Mouse (Mus musculus): ENCODE results near the gene Nkain4. TPM values are rescaled to one million over a fixed set of nuclear protein-coding genes. Genes with fewer than 3 reads are reported as not detected.

Gene Nkain4
- polyA plus RNA-seq, 1 experiment from 2014 or later, result 53.7 TPM

DNA sequence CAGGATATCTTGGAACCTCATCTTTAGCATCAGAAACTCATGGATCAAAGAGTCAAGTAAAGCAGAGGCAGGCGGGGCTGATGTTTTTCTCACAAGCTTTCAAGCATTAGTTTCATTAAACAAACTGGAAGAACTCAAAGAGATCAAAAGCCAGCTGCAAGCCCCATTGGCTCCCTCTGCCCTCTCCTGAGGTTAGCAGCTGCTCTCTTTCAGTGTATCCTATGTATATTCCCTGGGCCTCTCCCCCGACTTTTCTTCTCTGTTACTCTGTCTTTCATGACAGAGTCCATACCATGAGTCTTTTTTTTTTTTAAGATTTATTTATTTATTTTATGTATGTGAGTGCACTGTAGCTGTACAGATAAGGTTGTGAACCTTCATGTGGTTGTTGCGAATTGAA, 5.7 kb upstream of the Nkain4 start:
- Histone ChIP-seq H3K36me3 (ENCODE audit: control insufficient read depth, insufficient read depth, low read length) (no peaks in the 10 kb centered on the region), H3K9ac (ENCODE audit: low read length) (no peak overlapping the region), H3K4me3 (replicated peaks; ENCODE audit: low read length) (no peak overlapping the region), H3K27ac (ENCODE audit: low read length) (no peak overlapping the region), H3K4me1 (ENCODE audit: control insufficient read depth, insufficient read depth, low read length) (peaks cover 19% of the 10 kb centered on the region), H3K4me2 (ENCODE audit: low read depth, low read length) (no peak overlapping the region), H3K9me3 (replicated peaks; ENCODE audit: control insufficient read depth, low read length) (no peaks in the 10 kb centered on the region), H3K27me3 (ENCODE audit: control insufficient read depth, insufficient read depth, low read length) (no peaks in the 10 kb centered on the region)
- 39% methylated on average over 3 of the region's 3 CpGs for WGBS
- ATAC-seq (ENCODE audit: insufficient read depth, low FRiP score), result no peak

- no peaks in the 10 kb centered on the region for H3K9me3 ChIP-seq (replicated peaks; ENCODE audit: control insufficient read depth, low read length)
- no peak overlapping the region for H3K4me3 ChIP-seq (replicated peaks; ENCODE audit: low read length)
- WGBS, result 57% methylated on average over 7 of the region's 7 CpGs
- no peak overlapping the region for H3K9ac ChIP-seq (ENCODE audit: low read length)
- ATAC-seq (ENCODE audit: insufficient read depth, low FRiP score), result no peak
- H3K4me1 ChIP-seq (ENCODE audit: control insufficient read depth, insufficient read depth, low read length), result peaks cover 24% of the 10 kb centered on the region
- H3K27ac ChIP-seq (ENCODE audit: low read length), result peak overlapping the region; percentile 33; the same call in 1 of the 2 replicates
- H3K4me2 ChIP-seq (ENCODE audit: low read depth, low read length), result no peak overlapping the region
- no peaks in the 10 kb centered on the region for H3K27me3 ChIP-seq (ENCODE audit: control insufficient read depth, insufficient read depth, low read length)
- no peaks in the 10 kb centered on the region for H3K36me3 ChIP-seq (ENCODE audit: control insufficient read depth, insufficient read depth, low read length)
These were observed 5.1 kb upstream of the Nkain4 start for GRCm38 (mm10) chr2:180959605-180960004.

- Histone ChIP-seq H3K9me3 (replicated peaks; ENCODE audit: control insufficient read depth, low read length) (no peaks in the 10 kb centered on the region), H3K4me1 (ENCODE audit: control insufficient read depth, insufficient read depth, low read length) (peaks cover 29% of the 10 kb centered on the region; the same call in 1 of the 2 replicates), H3K4me2 (ENCODE audit: low read depth, low read length) (peak overlapping the region; percentile 83), H3K36me3 (ENCODE audit: control insufficient read depth, insufficient read depth, low read length) (no peaks in the 10 kb centered on the region), H3K9ac (ENCODE audit: low read length) (peak overlapping the region; percentile 76), H3K27ac (ENCODE audit: low read length) (peak overlapping the region; percentile 82), H3K27me3 (ENCODE audit: control insufficient read depth, insufficient read depth, low read length) (no peaks in the 10 kb centered on the region), H3K4me3 (replicated peaks; ENCODE audit: low read length) (peak overlapping the region; percentile 65)
- WGBS, result 25% methylated on average over 2 of the region's 2 CpGs
- ATAC-seq (ENCODE audit: insufficient read depth, low FRiP score), result no peak
These were observed 861 bp downstream of the Nkain4 start for GRCm38 (mm10) chr2:180953638-180954037.

DNA sequence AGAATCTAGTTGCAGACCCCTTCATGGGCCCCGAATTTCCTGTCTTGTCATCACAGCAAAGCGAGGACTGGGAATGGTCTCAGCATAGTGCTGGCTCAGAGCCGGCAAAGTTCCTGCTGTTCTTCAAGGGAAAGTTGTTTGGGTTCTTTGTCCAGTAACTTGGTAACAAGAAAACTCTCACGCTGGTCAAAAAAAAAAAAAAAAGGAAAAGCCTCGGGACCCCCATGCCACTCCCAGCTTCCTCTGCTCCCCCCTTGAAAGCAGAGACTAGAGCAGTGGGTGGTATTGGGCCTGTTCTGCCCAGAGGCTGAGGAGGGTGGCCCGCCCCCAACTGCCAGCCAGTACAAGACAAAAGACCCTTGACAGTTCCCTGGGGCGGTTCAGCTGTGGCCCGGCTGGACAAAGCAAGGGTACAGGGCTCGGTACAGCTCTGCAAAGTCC, 1.7 kb downstream of the Nkain4 start:
- H3K9me3 ChIP-seq (replicated peaks; ENCODE audit: control insufficient read depth, low read length), result no peaks in the 10 kb centered on the region
- H3K4me2 ChIP-seq (ENCODE audit: low read depth, low read length), result peak overlapping the region; percentile 83
- no peak for ATAC-seq (ENCODE audit: insufficient read depth, low FRiP score)
- no peaks in the 10 kb centered on the region for H3K36me3 ChIP-seq (ENCODE audit: control insufficient read depth, insufficient read depth, low read length)
- H3K27ac ChIP-seq (ENCODE audit: low read length), result peak overlapping the region; percentile 82
- peak overlapping the region; percentile 76 for H3K9ac ChIP-seq (ENCODE audit: low read length)
- H3K4me3 ChIP-seq (replicated peaks; ENCODE audit: low read length), result peak overlapping the region; percentile 65
- H3K4me1 ChIP-seq (ENCODE audit: control insufficient read depth, insufficient read depth, low read length), result peaks cover 29% of the 10 kb centered on the region; the same call in 1 of the 2 replicates
- WGBS, result 22% methylated on average over 9 of the region's 9 CpGs
- no peaks in the 10 kb centered on the region for H3K27me3 ChIP-seq (ENCODE audit: control insufficient read depth, insufficient read depth, low read length)

GRCm38 (mm10) chr2:180949947-180950346, 4.6 kb downstream of the Nkain4 start:
- 42% methylated on average over 1 of the region's 1 CpGs for WGBS
- Histone ChIP-seq H3K4me3 (replicated peaks; ENCODE audit: low read length) (no peak overlapping the region), H3K27me3 (ENCODE audit: control insufficient read depth, insufficient read depth, low read length) (no peaks in the 10 kb centered on the region), H3K4me2 (ENCODE audit: low read depth, low read length) (no peak overlapping the region), H3K4me1 (ENCODE audit: control insufficient read depth, insufficient read depth, low read length) (peaks cover 27% of the 10 kb centered on the region; the same call in 1 of the 2 replicates), H3K9ac (ENCODE audit: low read length) (no peak overlapping the region), H3K36me3 (ENCODE audit: control insufficient read depth, insufficient read depth, low read length) (no peaks in the 10 kb centered on the region), H3K9me3 (replicated peaks; ENCODE audit: control insufficient read depth, low read length) (no peaks in the 10 kb centered on the region), H3K27ac (ENCODE audit: low read length) (no peak overlapping the region)
- no peak for ATAC-seq (ENCODE audit: insufficient read depth, low FRiP score)

DNA sequence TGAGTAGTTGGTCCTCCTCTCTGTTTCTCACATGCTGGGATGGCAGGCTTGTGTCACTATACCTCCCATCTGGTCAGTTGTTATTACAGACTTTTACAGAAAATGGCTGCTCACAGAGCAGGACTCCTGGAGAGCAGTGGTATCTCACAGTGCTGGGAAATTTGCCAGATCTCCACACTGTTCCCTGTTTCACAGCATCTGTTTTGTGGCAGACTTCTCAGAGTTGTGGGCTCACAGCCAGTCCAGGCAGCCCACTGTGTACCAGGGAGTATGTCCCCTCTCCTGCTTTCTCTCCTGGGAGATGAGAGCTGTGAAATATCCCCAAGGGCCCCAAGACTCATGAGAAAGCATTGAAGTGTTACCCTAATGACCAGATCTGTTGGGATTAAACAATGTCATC, 12.6 kb downstream of the Nkain4 start:
- Histone ChIP-seq H3K4me3 (replicated peaks; ENCODE audit: low read length) (no peak overlapping the region), H3K36me3 (ENCODE audit: control insufficient read depth, insufficient read depth, low read length) (no peaks in the 10 kb centered on the region)

DNA sequence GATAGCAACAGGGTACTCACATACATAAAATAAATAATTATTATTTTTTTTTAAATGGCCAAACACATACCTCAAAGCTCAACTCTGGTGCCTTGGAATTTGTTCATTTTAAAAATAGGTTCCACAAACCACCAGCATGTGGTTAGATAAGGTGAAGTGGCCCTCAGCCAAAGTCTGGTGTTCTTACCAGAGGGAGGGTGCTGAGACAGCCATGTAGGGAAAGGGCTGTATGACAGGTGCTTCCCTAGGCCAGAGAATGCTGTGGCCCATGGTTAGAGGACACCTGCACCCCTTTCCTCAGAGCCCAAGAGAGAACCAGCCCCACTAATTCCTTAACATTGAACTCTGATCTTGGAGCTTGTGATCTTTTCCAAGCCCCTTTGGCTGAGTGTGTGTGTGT, 14.3 kb downstream of the Nkain4 start:
- Histone ChIP-seq H3K27me3 (ENCODE audit: control insufficient read depth, insufficient read depth, low read length) (no peaks in the 10 kb centered on the region), H3K4me1 (ENCODE audit: control insufficient read depth, insufficient read depth, low read length) (no peaks in the 10 kb centered on the region), H3K9ac (ENCODE audit: low read length) (no peak overlapping the region), H3K36me3 (ENCODE audit: control insufficient read depth, insufficient read depth, low read length) (no peaks in the 10 kb centered on the region), H3K27ac (ENCODE audit: low read length) (no peak overlapping the region), H3K9me3 (replicated peaks; ENCODE audit: control insufficient read depth, low read length) (no peaks in the 10 kb centered on the region), H3K4me3 (replicated peaks; ENCODE audit: low read length) (no peak overlapping the region), H3K4me2 (ENCODE audit: low read depth, low read length) (no peak overlapping the region)
- ATAC-seq (ENCODE audit: insufficient read depth, low FRiP score), result no peak

More for the DNA sequence above, 12.6 kb downstream of the Nkain4 start:
- no peak overlapping the region for H3K27ac ChIP-seq (ENCODE audit: low read length)
- ATAC-seq (ENCODE audit: insufficient read depth, low FRiP score), result no peak
- H3K9me3 ChIP-seq (replicated peaks; ENCODE audit: control insufficient read depth, low read length), result no peaks in the 10 kb centered on the region
- no peaks in the 10 kb centered on the region for H3K27me3 ChIP-seq (ENCODE audit: control insufficient read depth, insufficient read depth, low read length)
- H3K4me1 ChIP-seq (ENCODE audit: control insufficient read depth, insufficient read depth, low read length), result no peaks in the 10 kb centered on the region
- no peak overlapping the region for H3K9ac ChIP-seq (ENCODE audit: low read length)
- no peak overlapping the region for H3K4me2 ChIP-seq (ENCODE audit: low read depth, low read length)

DNA sequence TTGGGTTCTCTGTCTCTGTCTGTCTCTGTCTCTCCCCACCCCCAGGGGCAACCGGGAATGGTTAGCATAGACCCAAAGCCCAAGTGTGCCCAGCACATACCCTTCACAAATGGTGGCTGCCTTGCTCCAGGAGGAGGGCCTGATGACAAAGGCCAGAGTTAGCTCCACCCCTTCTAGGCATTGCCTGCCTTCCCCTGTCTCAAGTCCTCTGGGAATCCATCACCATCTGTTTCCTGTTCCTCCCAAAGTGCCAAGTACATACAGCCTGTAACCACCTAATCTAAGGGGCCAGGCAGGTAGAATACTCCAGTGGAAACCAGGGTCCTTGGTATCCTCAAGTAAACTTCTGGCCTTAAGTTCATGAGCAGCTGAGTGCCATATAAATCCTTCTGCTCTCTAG, 22.1 kb downstream of the Nkain4 start:
- H3K9me3 ChIP-seq (replicated peaks; ENCODE audit: control insufficient read depth, low read length), result no peaks in the 10 kb centered on the region
- no peaks in the 10 kb centered on the region for H3K4me1 ChIP-seq (ENCODE audit: control insufficient read depth, insufficient read depth, low read length)
- H3K9ac ChIP-seq (ENCODE audit: low read length), result no peak overlapping the region
- no peak overlapping the region for H3K4me2 ChIP-seq (ENCODE audit: low read depth, low read length)
- no peaks in the 10 kb centered on the region for H3K36me3 ChIP-seq (ENCODE audit: control insufficient read depth, insufficient read depth, low read length)
- no peak for ATAC-seq (ENCODE audit: insufficient read depth, low FRiP score)
- no peak overlapping the region for H3K27ac ChIP-seq (ENCODE audit: low read length)
- no peaks in the 10 kb centered on the region for H3K27me3 ChIP-seq (ENCODE audit: control insufficient read depth, insufficient read depth, low read length)
- H3K4me3 ChIP-seq (replicated peaks; ENCODE audit: low read length), result no peak overlapping the region
- WGBS, result 86% methylated on average over 1 of the region's 1 CpGs

GRCm38 (mm10) chr2:180928723-180929122, 25.8 kb downstream of the Nkain4 start, which contains the start of gene Birc7:
Gene Birc7 (plus strand): TSS chr2:180929023.
- Histone ChIP-seq H3K27ac (ENCODE audit: low read length) (no peak within 1 kb of the TSS), H3K9me3 (replicated peaks; ENCODE audit: control insufficient read depth, low read length) (no peaks in the 10 kb centered on the region), H3K4me3 (replicated peaks; ENCODE audit: low read length) (no peak within 1 kb of the TSS), H3K27me3 (ENCODE audit: control insufficient read depth, insufficient read depth, low read length) (no peaks in the 10 kb centered on the region), H3K9ac (ENCODE audit: low read length) (no peak within 1 kb of the TSS), H3K36me3 (ENCODE audit: control insufficient read depth, insufficient read depth, low read length) (no peaks in the 10 kb centered on the region), H3K4me2 (ENCODE audit: low read depth, low read length) (no peak within 1 kb of the TSS), H3K4me1 (ENCODE audit: control insufficient read depth, insufficient read depth, low read length) (no peaks in the 10 kb centered on the region)
- ATAC-seq (ENCODE audit: insufficient read depth, low FRiP score), result no peak
- WGBS, result 60% methylated on average over 4 of the region's 4 CpGs

DNA sequence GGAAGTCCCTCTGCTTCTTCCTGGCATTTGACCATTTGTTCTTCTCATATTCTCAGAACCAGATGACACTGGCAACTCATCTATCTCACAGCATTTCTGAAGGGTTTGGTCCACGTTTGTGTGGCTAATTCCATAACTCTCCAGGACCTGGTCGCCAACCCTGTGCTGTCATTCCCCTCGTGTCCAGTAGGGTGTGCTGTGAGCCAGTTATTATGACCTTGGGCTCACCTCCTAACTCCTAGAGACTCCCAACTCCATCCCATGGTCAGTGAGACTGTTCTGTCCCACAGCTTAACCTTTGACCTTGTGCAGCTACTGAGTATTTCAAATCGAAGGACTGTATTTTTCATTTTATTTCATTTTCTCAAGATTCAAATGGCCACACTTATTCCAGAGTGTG, 29.3 kb downstream of the Nkain4 start:
- Histone ChIP-seq H3K4me3 (replicated peaks; ENCODE audit: low read length) (no peak overlapping the region), H3K4me1 (ENCODE audit: control insufficient read depth, insufficient read depth, low read length) (peaks cover 4% of the 10 kb centered on the region; the same call in 1 of the 2 replicates), H3K27me3 (ENCODE audit: control insufficient read depth, insufficient read depth, low read length) (no peaks in the 10 kb centered on the region), H3K36me3 (ENCODE audit: control insufficient read depth, insufficient read depth, low read length) (no peaks in the 10 kb centered on the region), H3K9me3 (replicated peaks; ENCODE audit: control insufficient read depth, low read length) (no peaks in the 10 kb centered on the region), H3K27ac (ENCODE audit: low read length) (no peak overlapping the region), H3K4me2 (ENCODE audit: low read depth, low read length) (no peak overlapping the region), H3K9ac (ENCODE audit: low read length) (no peak overlapping the region)
- ATAC-seq (ENCODE audit: insufficient read depth, low FRiP score), result no peak
- 4% methylated on average over 4 of the region's 4 CpGs for WGBS
